Mouse (Mus musculus) kidney, adult 2 months (tissue): Measurements from ENCODE around the gene Olfr323.

Experiments
- CTCF ChIP-seq: fragments of 200-500 bp; conservative IDR thresholded peaks from 2 replicates; pipeline ENCODE4 v1.5.1; 2011; ENCODE audit warnings: low read depth, mild to moderate bottlenecking, control low read depth, low read length, moderate library complexity, mixed read lengths; ENCODE audit not compliant: insufficient read depth, insufficient read length
- POLR2A ChIP-seq: fragments of 200-500 bp; IDR thresholded peaks from one replicate; pipeline ENCODE4 v1.6.1; 2011; ENCODE audit warnings: low read depth, low read length, control low read depth

DNA sequence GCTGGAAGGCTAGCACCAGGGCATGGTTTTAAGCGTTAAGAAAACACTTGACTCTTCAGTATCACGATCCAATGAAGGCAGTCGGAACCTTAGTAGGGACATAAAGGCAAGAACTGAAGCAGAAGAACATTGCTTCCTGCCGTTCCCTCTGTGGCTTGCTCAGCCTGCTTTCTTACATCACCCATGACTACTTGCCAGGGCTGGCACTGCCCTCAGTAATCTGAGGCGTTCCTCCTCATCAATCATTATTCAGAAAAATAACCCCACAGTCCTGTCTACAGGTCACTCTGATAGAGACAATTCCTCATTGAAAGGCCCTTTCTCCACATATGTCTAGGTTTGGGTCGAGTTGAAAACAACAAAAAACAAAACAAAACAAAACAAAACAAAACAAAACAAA lies 23.3 kb downstream of the Olfr323 start:
- no peak for TF ChIP-seq CTCF
- TF ChIP-seq POLR2A = no peak
